Mouse (Mus musculus) olfactory bulb, adult 2 months (tissue): ENCODE measurements around the gene AA986860. TPM values are rescaled to one million over a fixed set of nuclear protein-coding genes. Genes with fewer than 3 reads are reported as not detected.
A peak's percentile ranks its signal among the peaks of the same experiment; 100 is the strongest.

Source experiments
- H3K27ac ChIP-seq: fragments of 200-500 bp; 2 replicates; pipeline ENCODE4 v1.5.1; 2012; ENCODE audit warnings: low read depth, low read length; ENCODE audit not compliant: insufficient read depth
- H3K4me1 ChIP-seq: fragments of 200-500 bp; 2 replicates; pipeline ENCODE4 v1.6.1; 2012; ENCODE audit warnings: low read length; ENCODE audit not compliant: control insufficient read depth, insufficient read depth
- H3K4me3 ChIP-seq: fragments of 200-500 bp; 2 replicates; pipeline ENCODE4 v1.5.1; 2012; ENCODE audit warnings: mild to moderate bottlenecking, low read depth, low read length, moderate library complexity; ENCODE audit not compliant: insufficient read depth
- CTCF ChIP-seq: fragments of 200-500 bp; IDR thresholded peaks from 2 replicates; pipeline ENCODE4 v1.5.1; 2012; ENCODE audit warnings: low read depth, mild to moderate bottlenecking, low read length, moderate library complexity; ENCODE audit not compliant: insufficient read depth
- POLR2A ChIP-seq: fragments of 200-500 bp; IDR thresholded peaks from 2 replicates; pipeline ENCODE4 v1.6.1; 2012; ENCODE audit warnings: mild to moderate bottlenecking, low read depth, low read length, moderate library complexity; ENCODE audit not compliant: insufficient read depth
- WGBS: fragments of 180-500 bp; shearing (Covaris S2); methylation state at CpG from one replicate; pipeline ENCODE4 v1.1.7; 2018; 5-methylcytosine and 5-hydroxymethylcytosine counted together
- polyA plus RNA-seq: library from polyadenylated mRNA; stranded (reverse); fragments of >200 nt; gene quantifications from 2 replicates; pipeline ENCODE4 v1.2.4, GENCODE M21; 2012; ENCODE audit warnings: low replicate concordance; ENCODE audit not compliant: missing spikeins, insufficient read depth, insufficient read length

AA986860 gene
- polyA plus RNA-seq, 1 experiment = not detected

- Histone ChIP-seq H3K4me3 (peak overlapping the region; percentile 67), H3K27ac (peak overlapping the region; percentile 57), H3K4me1 (no peaks in the 10 kb centered on the region; the same call in 1 of the 2 replicates)
- no peak for TF ChIP-seq CTCF
- no peak for TF ChIP-seq POLR2A
- WGBS = 0% methylated on average over 3 of the region's 3 CpGs
Measured at GRCm38 (mm10) chr1:130716218-130716512, 15.6 kb upstream of the AA986860 start.

- Histone ChIP-seq H3K4me3 (peak overlapping the region; percentile 67), H3K27ac (peak overlapping the region; percentile 57), H3K4me1 (no peaks in the 10 kb centered on the region; the same call in 1 of the 2 replicates)
- TF ChIP-seq POLR2A = 0 out of 2 replicates have a peak, but pooled peaks have one; percentile 1
- no peak for TF ChIP-seq CTCF
- under 1% methylated on average over 42 of the region's 42 CpGs for WGBS
Measured at GRCm38 (mm10) chr1:130716513-130717290, 15.1 kb upstream of the AA986860 start.

- TF ChIP-seq CTCF (no peak), POLR2A (peak; percentile 49; the same call in 1 of the 2 replicates)
- no peaks in the 10 kb centered on the region; the same call in 1 of the 2 replicates for H3K4me1 ChIP-seq
- whole genome bisulfite sequencing = under 1% methylated on average over 54 of the region's 54 CpGs
- H3K4me3 ChIP-seq = peak within 1 kb of the TSS; percentile 67
- peak within 1 kb of the TSS; percentile 60 for H3K27ac ChIP-seq
Measured at GRCm38 (mm10) chr1:130717291-130717871, 14.4 kb upstream of the AA986860 start, which contains the start of gene Yod1. Gene Yod1 (plus strand): TSS chr1:130717327.

DNA sequence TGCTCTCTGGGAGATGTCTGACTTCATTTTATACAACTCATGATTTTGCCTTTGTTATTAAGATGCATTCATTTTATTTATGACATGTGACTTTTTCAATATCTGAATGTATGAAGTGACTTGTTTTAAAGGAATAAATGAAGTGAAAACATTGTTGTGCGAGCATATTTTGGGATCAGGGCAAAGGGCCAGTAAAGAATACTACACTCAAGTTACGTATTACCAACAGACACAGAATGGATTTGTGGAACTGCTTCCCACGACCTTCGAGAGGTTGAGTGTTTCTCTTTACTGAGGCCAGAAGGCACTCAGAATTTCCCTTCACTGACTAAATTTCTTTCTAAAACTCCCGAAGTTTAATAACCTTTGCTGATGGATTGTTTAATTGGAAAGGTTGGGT is 7.6 kb upstream of the AA986860 start:
- WGBS = 87% methylated on average over 5 of the region's 5 CpGs
- no peak overlapping the region for H3K27ac ChIP-seq
- no peak overlapping the region for H3K4me3 ChIP-seq
- TF ChIP-seq POLR2A (no peak), CTCF (no peak)
- no peaks in the 10 kb centered on the region for H3K4me1 ChIP-seq

DNA sequence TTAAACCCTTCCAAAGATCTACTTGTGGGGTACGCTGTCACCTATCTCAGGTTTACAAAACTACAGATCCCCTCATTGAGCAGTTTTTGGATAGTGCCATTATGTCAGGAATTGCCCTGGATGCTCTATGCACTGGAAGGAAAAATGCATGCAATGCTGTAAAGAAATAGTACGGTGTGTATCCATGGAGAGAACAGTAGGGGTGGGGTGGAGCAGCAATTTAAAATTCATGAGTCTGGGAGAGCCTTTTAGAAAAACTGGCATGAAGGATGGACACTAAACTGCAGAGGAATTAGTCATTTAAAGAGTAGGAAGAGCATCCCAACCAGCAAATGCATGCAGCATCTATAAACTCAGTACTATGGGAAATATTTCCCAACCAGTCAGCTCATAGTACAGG is 5.4 kb upstream of the AA986860 start:
- TF ChIP-seq POLR2A (no peak), CTCF (no peak)
- no peak overlapping the region for H3K4me3 ChIP-seq
- H3K27ac ChIP-seq = no peak overlapping the region
- H3K4me1 ChIP-seq = no peaks in the 10 kb centered on the region
- WGBS = 56% methylated on average over 2 of the region's 2 CpGs

DNA sequence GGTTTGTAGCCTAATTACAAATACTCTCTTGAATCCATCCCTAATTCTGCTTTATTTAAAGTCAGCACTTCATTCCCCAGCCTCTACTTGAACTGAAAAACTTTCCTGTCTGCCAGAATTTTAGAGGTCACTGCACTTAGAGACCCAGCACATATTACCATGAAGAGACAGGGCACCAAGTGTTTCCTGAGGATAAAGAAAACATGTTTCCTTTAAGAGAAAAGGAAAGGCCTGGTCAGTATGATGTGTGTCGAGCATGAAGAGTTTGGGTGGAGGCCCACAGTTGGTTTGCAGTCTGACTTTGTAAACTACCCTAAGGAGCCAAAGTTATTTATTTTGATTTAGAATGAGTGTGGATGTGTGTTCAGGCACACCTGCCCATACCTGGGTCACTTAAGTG is 3.7 kb upstream of the AA986860 start:
- Histone ChIP-seq H3K4me1 (peaks cover 2% of the 10 kb centered on the region; the same call in 1 of the 2 replicates), H3K4me3 (no peak overlapping the region), H3K27ac (no peak overlapping the region)
- TF ChIP-seq POLR2A (no peak), CTCF (no peak)
- 53% methylated on average over 1 of the region's 1 CpGs for WGBS

DNA sequence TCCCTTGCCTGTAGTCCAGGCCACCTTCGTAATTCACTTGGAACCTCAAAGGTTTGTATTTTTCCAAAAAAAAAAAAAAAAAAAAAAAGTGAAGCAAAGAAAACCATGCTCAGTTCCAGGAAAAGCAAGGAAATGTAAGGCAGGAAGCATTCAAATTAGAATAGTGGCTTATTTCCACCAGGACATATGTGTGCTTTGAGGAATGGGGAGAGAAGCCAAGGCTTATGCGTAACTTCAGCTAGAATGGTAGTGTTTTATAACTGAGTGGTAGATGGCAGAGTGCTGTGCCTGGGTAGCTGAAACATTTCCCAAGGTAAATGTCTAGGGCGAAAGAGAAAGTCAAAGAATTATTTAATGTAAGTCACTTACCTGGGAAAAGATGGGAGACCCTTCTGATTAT is 3.1 kb upstream of the AA986860 start:
- 89% methylated on average over 3 of the region's 3 CpGs for WGBS
- no peak overlapping the region for H3K27ac ChIP-seq
- no peak for TF ChIP-seq CTCF
- no peak for TF ChIP-seq POLR2A
- no peak overlapping the region for H3K4me3 ChIP-seq
- H3K4me1 ChIP-seq = peaks cover 2% of the 10 kb centered on the region; the same call in 1 of the 2 replicates

DNA sequence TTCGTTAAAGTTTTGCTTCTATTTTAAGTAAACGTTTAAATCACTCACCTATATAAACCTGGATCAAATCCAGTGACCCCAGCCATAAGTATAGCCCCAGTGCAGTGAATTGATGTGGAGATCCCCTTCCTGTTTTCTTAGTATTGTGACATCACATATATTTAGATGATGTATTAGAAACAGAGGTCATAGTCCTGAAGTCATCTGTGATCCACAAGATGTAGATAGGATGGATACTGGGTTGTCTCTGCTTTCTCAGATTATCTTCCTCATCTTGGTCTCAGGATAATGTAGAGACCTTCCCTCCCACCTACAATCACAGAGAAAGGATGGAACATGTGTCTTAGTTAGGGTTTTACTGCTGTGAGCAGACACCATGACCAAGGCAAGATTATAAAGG is 2.6 kb upstream of the AA986860 start, which contains the start of gene Pfkfb2:
Gene Pfkfb2 (minus strand): TSS at position 101 of the 400 bp plus-strand sequence.
- Histone ChIP-seq H3K4me1 (peaks cover 2% of the 10 kb centered on the region; the same call in 1 of the 2 replicates), H3K4me3 (no peak within 1 kb of the TSS), H3K27ac (no peak within 1 kb of the TSS)
- 80% methylated on average over 2 of the region's 2 CpGs for WGBS
- TF ChIP-seq CTCF = no peak
- TF ChIP-seq POLR2A = no peak
